Mouse (Mus musculus) CH12.LX (cell line): Measurements from ENCODE around the gene Polr3b.

Experiments used
- CHD1 ChIP-seq: IDR thresholded peaks from 2 replicates; pipeline ENCODE4 v1.6.1; 2012; ENCODE audit warnings: low read depth, low read length, improper control_type of control experiment, inconsistent platforms
- CHD2 ChIP-seq: IDR thresholded peaks from 2 replicates; pipeline ENCODE4 v1.6.1; 2011; ENCODE audit warnings: low read length, improper control_type of control experiment
- CTCF ChIP-seq, 2 experiments: IDR thresholded peaks in 1 of 2; conservative IDR thresholded peaks in 1 of 2; 2 replicates each; pipeline ENCODE4 v1.5.1; 2011 to 2012; ENCODE audit warnings: low read depth in 2 of 2, low read length in 2 of 2, improper control_type of control experiment in 1 of 2, inconsistent platforms in 1 of 2, mild to moderate bottlenecking in 1 of 2, moderate library complexity in 1 of 2
- E2F4 ChIP-seq: IDR thresholded peaks from 2 replicates; pipeline ENCODE4 v1.6.1; 2011; ENCODE audit warnings: low read depth, low read length, improper control_type of control experiment; ENCODE audit not compliant: insufficient replicate concordance
- ELF1 ChIP-seq: IDR thresholded peaks from 2 replicates; pipeline ENCODE4 v1.6.1; 2014; ENCODE audit warnings: low read depth, mild to moderate bottlenecking, inconsistent platforms, low read length, improper control_type of control experiment
- ETS1 ChIP-seq: conservative IDR thresholded peaks from 2 replicates; pipeline ENCODE4 v1.6.1; 2012; ENCODE audit warnings: low read depth, mild to moderate bottlenecking, inconsistent platforms, low read length, improper control_type of control experiment, moderate library complexity
- JUND ChIP-seq: conservative IDR thresholded peaks from 2 replicates; pipeline ENCODE4 v1.6.1; 2011; ENCODE audit warnings: low read depth, low read length, improper control_type of control experiment
- POLR2A ChIP-seq: IDR thresholded peaks from 2 replicates; pipeline ENCODE4 v1.6.1; 2011; ENCODE audit warnings: low read depth, mild to moderate bottlenecking, improper control_type of control experiment, low read length
- SMC3 ChIP-seq: IDR thresholded peaks from 2 replicates; pipeline ENCODE4 v1.6.1; 2011; ENCODE audit warnings: low read depth, low read length, improper control_type of control experiment
- TBP ChIP-seq: conservative IDR thresholded peaks from 2 replicates; pipeline ENCODE4 v1.6.1; 2011; ENCODE audit warnings: low read depth, low read length, improper control_type of control experiment
- TCF12 ChIP-seq: IDR thresholded peaks from 2 replicates; pipeline ENCODE4 v1.6.1; 2014; ENCODE audit warnings: low read depth, mild to moderate bottlenecking, inconsistent platforms, low read length, improper control_type of control experiment
- USF1 ChIP-seq: IDR thresholded peaks from 2 replicates; pipeline ENCODE4 v1.6.1; 2014; ENCODE audit warnings: low read depth, mild to moderate bottlenecking, inconsistent platforms, low read length, improper control_type of control experiment
- ZMIZ1 ChIP-seq: IDR thresholded peaks from 2 replicates; pipeline ENCODE4 v1.6.1; 2012; ENCODE audit warnings: low read depth, mild to moderate bottlenecking, inconsistent platforms, low read length, improper control_type of control experiment

DNA sequence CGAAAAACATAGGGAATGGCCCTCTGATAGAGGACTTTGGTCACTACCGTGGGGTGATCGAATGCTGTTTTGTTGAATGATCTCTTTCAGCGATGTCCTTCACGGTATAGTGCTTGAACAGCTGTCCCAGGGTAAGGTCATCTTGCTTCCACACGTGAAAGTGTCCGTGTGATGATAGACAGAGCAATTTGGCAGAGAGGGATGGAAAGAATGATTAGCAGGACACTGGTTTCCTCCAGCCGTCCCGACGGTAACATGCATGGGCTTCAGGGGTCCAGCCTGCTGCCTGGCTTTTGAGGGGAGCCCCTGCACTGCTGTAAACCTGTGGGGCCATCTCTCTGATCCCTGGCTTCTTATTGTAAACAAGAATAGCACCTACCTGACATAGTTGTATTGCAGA lies 43.4 kb upstream of the Polr3b start:
- no peak for TF ChIP-seq ZMIZ1
- no peak for TF ChIP-seq CTCF (conservative IDR thresholded peaks at IDR 0.05 in 1 of 2, IDR thresholded peaks at IDR 0.05 in 1 of 2; ENCODE audit: low read depth in 2 of 2, low read length in 2 of 2)
- no peak for TF ChIP-seq TCF12
- no peak for TF ChIP-seq E2F4
- no peak for TF ChIP-seq ELF1
- TF ChIP-seq TBP, result no peak
- no peak for TF ChIP-seq POLR2A
- TF ChIP-seq USF1, result no peak
- TF ChIP-seq CHD1, result no peak
- TF ChIP-seq SMC3, result no peak
- TF ChIP-seq CHD2, result no peak
- no peak for TF ChIP-seq JUND
- TF ChIP-seq ETS1, result no peak
